Mouse (Mus musculus): ENCODE results near the gene Gbp4. TPM values are rescaled to one million over a fixed set of nuclear protein-coding genes. Genes with fewer than 3 reads are reported as not detected.
"Not testable (repeated sequence)": the region's sequence is repeated elsewhere in the genome, so short reads cannot be mapped to it uniquely, and the experiment has no call there.

Gene Gbp4
- polyA plus RNA-seq (2015; fragmentation: Nextera tagmentation; extraction: Ambion mirVana) = 1.2 and 1.5 TPM in 2 replicates

GRCm38 (mm10) chr5:105139409-105140088 is at the start of gene Gbp4, which contains the start of the genes Gbp9 and Gbp8:
Gbp4 (minus strand) TSS chr5:105139586.
Gbp9 (minus strand) TSS chr5:105139539.
Gbp8 (minus strand) TSS chr5:105139540.
- H3K4me3 ChIP-seq (ENCODE audit: low read length); H3K9me3 ChIP-seq (ENCODE audit: control insufficient read depth, low read length); H3K36me3 ChIP-seq (ENCODE audit: control insufficient read depth, insufficient read depth, low read length); H3K4me2 ChIP-seq (ENCODE audit: low read depth, low read length); H3K27me3 ChIP-seq (replicated peaks; ENCODE audit: control insufficient read depth, insufficient read depth, low read length); H3K4me1 ChIP-seq (ENCODE audit: control insufficient read depth, insufficient read depth, low read length); H3K9ac ChIP-seq (ENCODE audit: low read depth, low read length); H3K27ac ChIP-seq (ENCODE audit: low read length): not testable (repeated sequence)
- peak; percentile 28 for ATAC-seq
- WGBS = 14% methylated on average over 2 of the region's 2 CpGs

- Histone ChIP-seq H3K4me3 (ENCODE audit: low read length) (no peak overlapping the region), H3K36me3 (ENCODE audit: control insufficient read depth, insufficient read depth, low read length) (no peaks in the 10 kb centered on the region), H3K9ac (ENCODE audit: low read depth, low read length) (no peak overlapping the region), H3K27ac (ENCODE audit: low read length) (no peak overlapping the region), H3K9me3 (ENCODE audit: control insufficient read depth, low read length) (no peaks in the 10 kb centered on the region), H3K27me3 (replicated peaks; ENCODE audit: control insufficient read depth, insufficient read depth, low read length) (no peaks in the 10 kb centered on the region), H3K4me2 (ENCODE audit: low read depth, low read length) (no peak overlapping the region), H3K4me1 (ENCODE audit: control insufficient read depth, insufficient read depth, low read length) (no peaks in the 10 kb centered on the region)
- no peak for ATAC-seq
Measured at GRCm38 (mm10) chr5:105181446-105181845, 42.1 kb upstream of the Gbp4 start.

GRCm38 (mm10) chr5:105156582-105156981 is 17.2 kb upstream of the Gbp4 start:
- H3K9me3 ChIP-seq (ENCODE audit: control insufficient read depth, low read length) = no peaks in the 10 kb centered on the region
- H3K27ac ChIP-seq (ENCODE audit: low read length) = no peak overlapping the region
- 82% methylated on average over 5 of the region's 5 CpGs for WGBS
- H3K4me3 ChIP-seq (ENCODE audit: low read length) = no peak overlapping the region
- no peaks in the 10 kb centered on the region for H3K27me3 ChIP-seq (replicated peaks; ENCODE audit: control insufficient read depth, insufficient read depth, low read length)
- H3K4me2 ChIP-seq (ENCODE audit: low read depth, low read length) = no peak overlapping the region
- H3K9ac ChIP-seq (ENCODE audit: low read depth, low read length) = no peak overlapping the region
- no peaks in the 10 kb centered on the region for H3K4me1 ChIP-seq (ENCODE audit: control insufficient read depth, insufficient read depth, low read length)
- no peak for ATAC-seq
- no peaks in the 10 kb centered on the region for H3K36me3 ChIP-seq (ENCODE audit: control insufficient read depth, insufficient read depth, low read length)

- no peak for ATAC-seq
- no peak overlapping the region for H3K4me2 ChIP-seq (ENCODE audit: low read depth, low read length)
- no peak overlapping the region for H3K4me3 ChIP-seq (ENCODE audit: low read length)
- no peaks in the 10 kb centered on the region for H3K36me3 ChIP-seq (ENCODE audit: control insufficient read depth, insufficient read depth, low read length)
- H3K27ac ChIP-seq (ENCODE audit: low read length) = no peak overlapping the region
- H3K9ac ChIP-seq (ENCODE audit: low read depth, low read length) = no peak overlapping the region
- no peaks in the 10 kb centered on the region for H3K9me3 ChIP-seq (ENCODE audit: control insufficient read depth, low read length)
- H3K27me3 ChIP-seq (replicated peaks; ENCODE audit: control insufficient read depth, insufficient read depth, low read length) = no peaks in the 10 kb centered on the region
- H3K4me1 ChIP-seq (ENCODE audit: control insufficient read depth, insufficient read depth, low read length) = no peaks in the 10 kb centered on the region
Measured at GRCm38 (mm10) chr5:105154049-105154448, 14.7 kb upstream of the Gbp4 start.

GRCm38 (mm10) chr5:105148062-105148461 is 8.7 kb upstream of the Gbp4 start:
- H3K4me3 ChIP-seq (ENCODE audit: low read length); H3K9ac ChIP-seq (ENCODE audit: low read depth, low read length); H3K27ac ChIP-seq (ENCODE audit: low read length); H3K27me3 ChIP-seq (replicated peaks; ENCODE audit: control insufficient read depth, insufficient read depth, low read length); ATAC-seq; H3K4me2 ChIP-seq (ENCODE audit: low read depth, low read length); H3K36me3 ChIP-seq (ENCODE audit: control insufficient read depth, insufficient read depth, low read length); H3K9me3 ChIP-seq (ENCODE audit: control insufficient read depth, low read length); H3K4me1 ChIP-seq (ENCODE audit: control insufficient read depth, insufficient read depth, low read length): not testable (repeated sequence)
- 68% methylated on average over 2 of the region's 2 CpGs for WGBS

GRCm38 (mm10) chr5:105146447-105146846 is 7.1 kb upstream of the Gbp4 start:
- H3K4me1 ChIP-seq (ENCODE audit: control insufficient read depth, insufficient read depth, low read length) = no peaks in the 10 kb centered on the region
- no peaks in the 10 kb centered on the region for H3K9me3 ChIP-seq (ENCODE audit: control insufficient read depth, low read length)
- H3K4me2 ChIP-seq (ENCODE audit: low read depth, low read length) = no peak overlapping the region
- ATAC-seq = no peak
- no peak overlapping the region for H3K9ac ChIP-seq (ENCODE audit: low read depth, low read length)
- no peaks in the 10 kb centered on the region for H3K27me3 ChIP-seq (replicated peaks; ENCODE audit: control insufficient read depth, insufficient read depth, low read length)
- no peak overlapping the region for H3K27ac ChIP-seq (ENCODE audit: low read length)
- no peaks in the 10 kb centered on the region for H3K36me3 ChIP-seq (ENCODE audit: control insufficient read depth, insufficient read depth, low read length)
- H3K4me3 ChIP-seq (ENCODE audit: low read length) = no peak overlapping the region

GRCm38 (mm10) chr5:105145731-105146130 is 6.3 kb upstream of the Gbp4 start:
- H3K27ac ChIP-seq (ENCODE audit: low read length); H3K9me3 ChIP-seq (ENCODE audit: control insufficient read depth, low read length); H3K9ac ChIP-seq (ENCODE audit: low read depth, low read length); H3K4me2 ChIP-seq (ENCODE audit: low read depth, low read length); H3K4me1 ChIP-seq (ENCODE audit: control insufficient read depth, insufficient read depth, low read length); H3K27me3 ChIP-seq (replicated peaks; ENCODE audit: control insufficient read depth, insufficient read depth, low read length); H3K36me3 ChIP-seq (ENCODE audit: control insufficient read depth, insufficient read depth, low read length); ATAC-seq; H3K4me3 ChIP-seq (ENCODE audit: low read length): not testable (repeated sequence)
- WGBS = 41% methylated on average over 3 of the region's 3 CpGs

GRCm38 (mm10) chr5:105140089-105140810 is 864 bp upstream of the Gbp4 start:
- not testable (repeated sequence) for ATAC-seq; H3K4me1 ChIP-seq (ENCODE audit: control insufficient read depth, insufficient read depth, low read length); H3K4me3 ChIP-seq (ENCODE audit: low read length); H3K36me3 ChIP-seq (ENCODE audit: control insufficient read depth, insufficient read depth, low read length); H3K27me3 ChIP-seq (replicated peaks; ENCODE audit: control insufficient read depth, insufficient read depth, low read length); H3K9me3 ChIP-seq (ENCODE audit: control insufficient read depth, low read length); H3K9ac ChIP-seq (ENCODE audit: low read depth, low read length); H3K4me2 ChIP-seq (ENCODE audit: low read depth, low read length); H3K27ac ChIP-seq (ENCODE audit: low read length)
- 60% methylated on average over 2 of the region's 2 CpGs for WGBS

GRCm38 (mm10) chr5:105138906-105139305 is 480 bp downstream of the Gbp4 start:
- H3K36me3 ChIP-seq (ENCODE audit: control insufficient read depth, insufficient read depth, low read length) = no peaks in the 10 kb centered on the region
- no peaks in the 10 kb centered on the region for H3K27me3 ChIP-seq (replicated peaks; ENCODE audit: control insufficient read depth, insufficient read depth, low read length)
- H3K4me1 ChIP-seq (ENCODE audit: control insufficient read depth, insufficient read depth, low read length) = no peaks in the 10 kb centered on the region
- no peaks in the 10 kb centered on the region for H3K9me3 ChIP-seq (ENCODE audit: control insufficient read depth, low read length)
- no peak overlapping the region for H3K4me2 ChIP-seq (ENCODE audit: low read depth, low read length)
- no peak overlapping the region for H3K27ac ChIP-seq (ENCODE audit: low read length)
- H3K9ac ChIP-seq (ENCODE audit: low read depth, low read length) = no peak overlapping the region
- 68% methylated on average over 1 of the region's 1 CpGs for WGBS
- ATAC-seq = no peak
- H3K4me3 ChIP-seq (ENCODE audit: low read length) = no peak overlapping the region
